Comparison of ENCODE assay signal across 25 mouse cellular contexts in the genomic region with DNA sequence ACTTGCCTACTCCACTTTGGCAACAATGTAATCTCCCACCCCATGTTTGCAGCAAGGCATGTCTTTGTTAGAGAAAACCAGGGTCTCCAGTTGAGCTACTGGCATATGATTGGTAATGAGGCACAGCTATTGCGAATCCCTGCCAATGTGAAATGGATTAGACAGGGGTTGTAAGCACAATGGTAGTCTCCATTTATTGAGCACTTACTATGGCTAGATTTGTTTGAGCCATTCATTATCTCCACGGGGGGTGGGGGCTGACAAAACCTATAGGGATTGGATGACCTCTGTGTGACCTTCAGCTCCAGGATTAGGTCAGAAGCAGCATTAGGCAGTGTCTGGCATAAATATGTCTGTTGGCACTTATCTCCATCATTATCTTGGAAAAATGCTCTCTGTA. TPM values are rescaled to one million over a fixed set of nuclear protein-coding genes. Genes with fewer than 3 reads are reported as not detected.
DNase-seq lines count a peak whose midpoint lies in the region; ATAC-seq and TF ChIP-seq lines count a peak whose summit lies in the region.
"Had no signal": no experiment of that assay in that cellular context is flagged by ENCODE, and none has a peak within 500 bp of the region (broad histone marks: within the 10 kb centered on the region; RNA-seq: fewer than 3 reads in every experiment).

No protein-coding gene starts in this region.

- TF ChIP-seq EP300 in heart, adult 2 months (IDR thresholded peaks at IDR 0.05; ENCODE audit: insufficient read depth, low read depth, low read length): no peak

- peak; percentile 61 for DNase-seq in heart, adult 11 months
- no peak for DNase-seq in heart, adult 2 months
- peak; percentile 11 for DNase-seq in retina, postnatal 1 day
- no peak for DNase-seq in retina, embryonic 14.5 days (ENCODE audit: low spot score)
- DNase-seq in kidney, postnatal 25 days: no peak
- no peak for DNase-seq in limb, embryonic 10.5 days (ENCODE audit: low spot score)
- DNase-seq in frontal cortex, postnatal 14 days (ENCODE audit: low spot score in 2 of 2): no peak
- DNase-seq: adrenal gland, adult 2 months; cerebellum, adult 11 months; cerebellum, postnatal 10 days; gastrocnemius, postnatal 10 days; heart, adult 18-20 months; heart, postnatal 36 days; kidney, postnatal 4 days; lung, adult 2 months; lung, postnatal 4 days; right cerebral cortex, postnatal 25 days; thymus, adult 18-20 months had no signal

- no peaks in the 10 kb centered on the region for H3K4me1 ChIP-seq in heart, adult 2 months (ENCODE audit: control insufficient read depth, insufficient read depth, low read length)
- H3K4me1 ChIP-seq in forebrain, embryonic 15.5 days: peaks cover 16% of the 10 kb centered on the region
- no peaks in the 10 kb centered on the region for H3K4me1 ChIP-seq in limb, embryonic 10.5 days
- H3K4me1 ChIP-seq: embryonic facial prominence, embryonic 10.5 days; stomach, embryonic 15.5 days had no signal

- 76% methylated on average over 2 of the region's 2 CpGs for WGBS in heart, adult 2 months
- WGBS in forebrain, embryonic 15.5 days: 25% methylated on average over 2 of the region's 2 CpGs
- WGBS in limb, embryonic 10.5 days: 70% methylated on average over 2 of the region's 2 CpGs

- H3K27ac ChIP-seq in heart, adult 2 months: no peak overlapping the region
- H3K27ac ChIP-seq in forebrain, embryonic 15.5 days (replicated peaks): peak overlapping the region; percentile 76; the same call in 1 of the 2 replicates
- H3K27ac ChIP-seq in limb, embryonic 10.5 days: no peak overlapping the region
- H3K27ac ChIP-seq: embryonic facial prominence, embryonic 10.5 days; hindbrain, embryonic 15.5 days; neural tube, embryonic 13.5 days; stomach, embryonic 15.5 days had no signal

- H3K9me3 ChIP-seq in forebrain, embryonic 15.5 days: no peaks in the 10 kb centered on the region
- no peaks in the 10 kb centered on the region for H3K9me3 ChIP-seq in limb, embryonic 10.5 days (replicated peaks)
- H3K9me3 ChIP-seq: embryonic facial prominence, embryonic 10.5 days; hindbrain, embryonic 15.5 days; neural tube, embryonic 13.5 days; stomach, embryonic 15.5 days had no signal

- no peaks in the 10 kb centered on the region for H3K36me3 ChIP-seq in heart, adult 2 months (ENCODE audit: control insufficient read depth, insufficient read depth, low read length)
- H3K36me3 ChIP-seq in forebrain, embryonic 15.5 days: no peaks in the 10 kb centered on the region
- no peaks in the 10 kb centered on the region for H3K36me3 ChIP-seq in limb, embryonic 10.5 days
- H3K36me3 ChIP-seq: embryonic facial prominence, embryonic 10.5 days; hindbrain, embryonic 15.5 days; neural tube, embryonic 13.5 days; stomach, embryonic 15.5 days had no signal

- no peak for ATAC-seq in forebrain, embryonic 15.5 days (replicated peaks)
- ATAC-seq: intestine, embryonic 16.5 days had no signal

- no peaks in the 10 kb centered on the region for H3K79me2 ChIP-seq in heart, adult 2 months (replicated peaks; ENCODE audit: control insufficient read depth, insufficient read depth, low read length)

- H3K9ac ChIP-seq in heart, adult 2 months (ENCODE audit: low read depth, low read length): no peak overlapping the region
- no peak overlapping the region for H3K9ac ChIP-seq in forebrain, embryonic 15.5 days (replicated peaks)
- H3K9ac ChIP-seq: hindbrain, embryonic 15.5 days; neural tube, embryonic 13.5 days; stomach, embryonic 15.5 days had no signal

- H3K4me2 ChIP-seq in forebrain, embryonic 15.5 days (replicated peaks): no peak overlapping the region
- H3K4me2 ChIP-seq: hindbrain, embryonic 15.5 days; liver, embryonic 11.5 days; neural tube, embryonic 13.5 days; stomach, embryonic 15.5 days had no signal

- no peak for TF ChIP-seq POLR2A in heart, adult 2 months (IDR thresholded peaks at IDR 0.05; ENCODE audit: insufficient read depth, low read depth, low read length)

- H3K27me3 ChIP-seq in heart, adult 2 months (ENCODE audit: control insufficient read depth, insufficient read depth, low read length): no peaks in the 10 kb centered on the region
- no peaks in the 10 kb centered on the region for H3K27me3 ChIP-seq in forebrain, embryonic 15.5 days
- H3K27me3 ChIP-seq in limb, embryonic 10.5 days (ENCODE audit: low read depth, poor library complexity, severe bottlenecking): peaks cover 27% of the 10 kb centered on the region
- H3K27me3 ChIP-seq: hindbrain, embryonic 15.5 days; neural tube, embryonic 13.5 days had no signal

- H3K4me3 ChIP-seq in heart, adult 2 months: no peak overlapping the region
- no peak overlapping the region for H3K4me3 ChIP-seq in forebrain, embryonic 15.5 days
- H3K4me3 ChIP-seq in limb, embryonic 10.5 days: no peak overlapping the region
- H3K4me3 ChIP-seq: embryonic facial prominence, embryonic 10.5 days; hindbrain, embryonic 15.5 days; neural tube, embryonic 13.5 days; stomach, embryonic 15.5 days had no signal

- no peak for TF ChIP-seq CTCF in heart, adult 2 months (IDR thresholded peaks at IDR 0.05)

- intact Hi-C loops in heart, adult 2 months (cut with DNase I): no loop called here

RNA-seq across cellular contexts. Expression of gene Dnajc19, which starts 21.8 kb away (rescaled TPM):
- total RNA-seq in heart, adult 2 months (2021): 100 to 1,000 TPM; 129 to 149 TPM
- polyA plus RNA-seq in heart, adult 2 months (2012; rRNA removed): 107 and 125 TPM in 2 replicates
- 117 and 129 TPM in 2 replicates for polyA plus RNA-seq in forebrain, embryonic 15.5 days (2015; fragmentation: Nextera tagmentation; extraction: Ambion mirVana)
- 164 and 181 TPM in 2 replicates for polyA plus RNA-seq in limb, embryonic 10.5 days (2016; fragmentation: Nextera tagmentation; extraction: Ambion mirVana)

Comparison
In these comparisons a context has a peak if more than half of its experiments do, and no peak if none do; other contexts are left out.
1. DNase-seq: peak in heart, adult 11 months (single experiment) and retina, postnatal 1 day (single experiment); none in heart, adult 2 months (0 of 2), retina, embryonic 14.5 days (single experiment), kidney, postnatal 25 days (0 of 2), limb, embryonic 10.5 days (single experiment) and frontal cortex, postnatal 14 days (0 of 2).